Mouse (Mus musculus) lung, postnatal 25 days (tissue): ENCODE measurements at regions not wholly inside any gene's neighbourhood (a gene's known extent, or its start where the extent isn't known, plus 50 kb on each side); places are given as distances from the start of the nearest gene placed in this dataset.
"Not testable (repeated sequence)": the region's sequence is repeated elsewhere in the genome, so short reads cannot be mapped to it uniquely, and the experiment has no call there.

Source experiments
- DNase-seq: peaks from one replicate; pipeline ENCODE4 v3.0.0; 2022; ENCODE audit warnings: low spot score

GRCm38 (mm10) chr10:111592416-111593149, 86.5 kb downstream of the Phlda1 start:
- DNase-seq, result no peak

- no peak for DNase-seq
These were observed 87.2 kb downstream of the Phlda1 start for GRCm38 (mm10) chr10:111593280-111593679.

- no peak for DNase-seq
These were observed 88.1 kb downstream of the Phlda1 start for GRCm38 (mm10) chr10:111594171-111594570.

GRCm38 (mm10) chr10:111594651-111595050, 88.6 kb downstream of the Phlda1 start:
- no peak for DNase-seq

GRCm38 (mm10) chr10:111595513-111595995, 89.5 kb downstream of the Phlda1 start:
- no peak for DNase-seq

- no peak for DNase-seq
These were observed 92.6 kb downstream of the Phlda1 start for GRCm38 (mm10) chr10:111598650-111599049.

GRCm38 (mm10) chr10:111599297-111600250, 93.5 kb downstream of the Phlda1 start:
- DNase-seq, result no peak

GRCm38 (mm10) chr10:111600251-111600620, 94.2 kb downstream of the Phlda1 start:
- DNase-seq, result no peak

- DNase-seq, result peak; percentile 75
These were observed 94.6 kb downstream of the Phlda1 start for GRCm38 (mm10) chr10:111600677-111601099.

- DNase-seq, result no peak
These were observed 97.1 kb downstream of the Phlda1 start for GRCm38 (mm10) chr10:111603166-111603565.

GRCm38 (mm10) chr10:111607381-111607780, 101.3 kb downstream of the Phlda1 start:
- DNase-seq, result not testable (repeated sequence)

- no peak for DNase-seq
These were observed 102.5 kb downstream of the Phlda1 start for GRCm38 (mm10) chr10:111608385-111609093.

- no peak for DNase-seq
These were observed 103.8 kb downstream of the Phlda1 start for GRCm38 (mm10) chr10:111609889-111610288.

GRCm38 (mm10) chr10:111619627-111620270, 113.7 kb downstream of the Phlda1 start:
- DNase-seq, result peak; percentile 37

GRCm38 (mm10) chr10:111620927-111621676, 115.0 kb downstream of the Phlda1 start:
- DNase-seq, result no peak

- DNase-seq, result no peak
These were observed 116.7 kb downstream of the Phlda1 start for GRCm38 (mm10) chr10:111622789-111623188.

- DNase-seq, result no peak
These were observed 117.9 kb downstream of the Phlda1 start for GRCm38 (mm10) chr10:111624021-111624420.

- no peak for DNase-seq
These were observed 118.5 kb downstream of the Phlda1 start for GRCm38 (mm10) chr10:111624624-111625023.

GRCm38 (mm10) chr10:111625573-111625972, 119.5 kb downstream of the Phlda1 start:
- DNase-seq, result no peak

GRCm38 (mm10) chr10:111626009-111626408, 119.9 kb downstream of the Phlda1 start:
- no peak for DNase-seq

- no peak for DNase-seq
These were observed 130.2 kb downstream of the Phlda1 start for GRCm38 (mm10) chr10:111636283-111636682.
